Mouse (Mus musculus): ENCODE data around the gene Sowahb. TPM values are rescaled to one million over a fixed set of nuclear protein-coding genes. Genes with fewer than 3 reads are reported as not detected.

Sowahb gene
- polyA plus RNA-seq, 1 experiment from 2014 or later = 0.65 TPM

- ATAC-seq (ENCODE audit: insufficient number of reproducible peaks, low FRiP score, low TSS enrichment, low read depth) = no peak
- H3K4me1 ChIP-seq = no peaks in the 10 kb centered on the region
- 55% methylated on average over 8 of the region's 8 CpGs for WGBS
- no peak overlapping the region for H3K9ac ChIP-seq
- peaks cover 10% of the 10 kb centered on the region; the same call in 1 of the 2 replicates for H3K27me3 ChIP-seq
- no peaks in the 10 kb centered on the region for H3K36me3 ChIP-seq
- H3K4me3 ChIP-seq = no peak overlapping the region
- no peak overlapping the region for H3K27ac ChIP-seq
- H3K4me2 ChIP-seq = no peak overlapping the region
- no peaks in the 10 kb centered on the region for H3K9me3 ChIP-seq
These were observed 9.0 kb upstream of the Sowahb start for GRCm38 (mm10) chr5:93053606-93054397.

- no peak for ATAC-seq (ENCODE audit: insufficient number of reproducible peaks, low FRiP score, low TSS enrichment, low read depth)
These were observed 7.1 kb upstream of the Sowahb start for GRCm38 (mm10) chr5:93051951-93052350.

GRCm38 (mm10) chr5:93051041-93051440 is 6.2 kb upstream of the Sowahb start:
- H3K4me2 ChIP-seq = no peak overlapping the region
- H3K27me3 ChIP-seq = peaks cover 34% of the 10 kb centered on the region
- H3K4me3 ChIP-seq = no peak overlapping the region
- no peak for ATAC-seq (ENCODE audit: insufficient number of reproducible peaks, low FRiP score, low TSS enrichment, low read depth)
- H3K9ac ChIP-seq = no peak overlapping the region
- WGBS = 46% methylated on average over 5 of the region's 5 CpGs
- H3K36me3 ChIP-seq = no peaks in the 10 kb centered on the region
- H3K9me3 ChIP-seq = no peaks in the 10 kb centered on the region
- H3K27ac ChIP-seq = no peak overlapping the region
- H3K4me1 ChIP-seq = no peaks in the 10 kb centered on the region

More at GRCm38 (mm10) chr5:93051951-93052350, 7.1 kb upstream of the Sowahb start:
- 47% methylated on average over 9 of the region's 9 CpGs for WGBS
- Histone ChIP-seq H3K27ac (no peak overlapping the region), H3K4me3 (no peak overlapping the region), H3K4me1 (no peaks in the 10 kb centered on the region), H3K9ac (no peak overlapping the region), H3K27me3 (peaks cover 25% of the 10 kb centered on the region), H3K36me3 (no peaks in the 10 kb centered on the region), H3K4me2 (no peak overlapping the region), H3K9me3 (no peaks in the 10 kb centered on the region)

- Histone ChIP-seq H3K9ac (no peak overlapping the region), H3K4me1 (peaks cover 7% of the 10 kb centered on the region), H3K27ac (no peak overlapping the region), H3K36me3 (no peaks in the 10 kb centered on the region), H3K9me3 (no peaks in the 10 kb centered on the region), H3K4me3 (no peak overlapping the region), H3K27me3 (peaks cover 44% of the 10 kb centered on the region), H3K4me2 (no peak overlapping the region)
- 60% methylated on average over 1 of the region's 1 CpGs for WGBS
- ATAC-seq (ENCODE audit: insufficient number of reproducible peaks, low FRiP score, low TSS enrichment, low read depth) = no peak
These were observed 5.1 kb upstream of the Sowahb start for GRCm38 (mm10) chr5:93049971-93050370.

GRCm38 (mm10) chr5:93048481-93049240 is 3.8 kb upstream of the Sowahb start:
- Histone ChIP-seq H3K27me3 (peaks cover 57% of the 10 kb centered on the region), H3K9me3 (no peaks in the 10 kb centered on the region), H3K27ac (no peak overlapping the region), H3K4me2 (no peak overlapping the region), H3K4me1 (peaks cover 20% of the 10 kb centered on the region), H3K36me3 (no peaks in the 10 kb centered on the region), H3K9ac (no peak overlapping the region), H3K4me3 (no peak overlapping the region)
- ATAC-seq (ENCODE audit: insufficient number of reproducible peaks, low FRiP score, low TSS enrichment, low read depth) = no peak
- 66% methylated on average over 13 of the region's 13 CpGs for WGBS

- Histone ChIP-seq H3K36me3 (no peaks in the 10 kb centered on the region), H3K27me3 (peaks cover 75% of the 10 kb centered on the region), H3K4me1 (peaks cover 25% of the 10 kb centered on the region), H3K27ac (no peak overlapping the region), H3K4me3 (no peak overlapping the region), H3K9me3 (no peaks in the 10 kb centered on the region), H3K9ac (no peak overlapping the region), H3K4me2 (no peak overlapping the region)
- 36% methylated on average over 5 of the region's 5 CpGs for WGBS
- no peak for ATAC-seq (ENCODE audit: insufficient number of reproducible peaks, low FRiP score, low TSS enrichment, low read depth)
These were observed 1.6 kb upstream of the Sowahb start for GRCm38 (mm10) chr5:93046306-93046845.

GRCm38 (mm10) chr5:93045371-93045714 is 521 bp upstream of the Sowahb start:
- H3K9me3 ChIP-seq = no peaks in the 10 kb centered on the region
- ATAC-seq (ENCODE audit: insufficient number of reproducible peaks, low FRiP score, low TSS enrichment, low read depth) = no peak
- H3K4me1 ChIP-seq = peaks cover 25% of the 10 kb centered on the region
- H3K4me2 ChIP-seq = peak overlapping the region; percentile 97
- peak overlapping the region; percentile 49 for H3K4me3 ChIP-seq
- no peaks in the 10 kb centered on the region for H3K36me3 ChIP-seq
- H3K27ac ChIP-seq = no peak overlapping the region
- no peak overlapping the region; the same call in 1 of the 2 replicates for H3K9ac ChIP-seq
- under 1% methylated on average over 19 of the region's 19 CpGs for WGBS
- peaks cover 68% of the 10 kb centered on the region for H3K27me3 ChIP-seq

GRCm38 (mm10) chr5:93043688-93044583 is 886 bp downstream of the Sowahb start:
- Histone ChIP-seq H3K9ac (no peak overlapping the region), H3K9me3 (no peaks in the 10 kb centered on the region), H3K4me3 (peak overlapping the region; percentile 49), H3K27me3 (peaks cover 70% of the 10 kb centered on the region), H3K36me3 (no peaks in the 10 kb centered on the region), H3K27ac (no peak overlapping the region), H3K4me2 (peak overlapping the region; percentile 97), H3K4me1 (peaks cover 25% of the 10 kb centered on the region)
- ATAC-seq (ENCODE audit: insufficient number of reproducible peaks, low FRiP score, low TSS enrichment, low read depth) = no peak
- WGBS = 3% methylated on average over 61 of the region's 69 CpGs

GRCm38 (mm10) chr5:93042831-93043687 is 1.8 kb downstream of the Sowahb start:
- ATAC-seq (ENCODE audit: insufficient number of reproducible peaks, low FRiP score, low TSS enrichment, low read depth) = no peak
- H3K27me3 ChIP-seq = peaks cover 62% of the 10 kb centered on the region
- H3K4me3 ChIP-seq = peak overlapping the region; percentile 49; the same call in 1 of the 2 replicates
- 47% methylated on average over 18 of the region's 18 CpGs for WGBS
- no peak overlapping the region for H3K27ac ChIP-seq
- H3K4me2 ChIP-seq = no peak overlapping the region
- H3K4me1 ChIP-seq = peaks cover 25% of the 10 kb centered on the region
- H3K9me3 ChIP-seq = no peaks in the 10 kb centered on the region
- no peaks in the 10 kb centered on the region for H3K36me3 ChIP-seq
- H3K9ac ChIP-seq = no peak overlapping the region

- no peak overlapping the region for H3K4me3 ChIP-seq
- no peak overlapping the region for H3K4me2 ChIP-seq
- no peak overlapping the region for H3K27ac ChIP-seq
- ATAC-seq (ENCODE audit: insufficient number of reproducible peaks, low FRiP score, low TSS enrichment, low read depth) = no peak
- peaks cover 32% of the 10 kb centered on the region for H3K4me1 ChIP-seq
- peaks cover 54% of the 10 kb centered on the region for H3K27me3 ChIP-seq
- H3K9ac ChIP-seq = no peak overlapping the region
- 52% methylated on average over 4 of the region's 4 CpGs for WGBS
- no peaks in the 10 kb centered on the region for H3K9me3 ChIP-seq
- no peaks in the 10 kb centered on the region for H3K36me3 ChIP-seq
These were observed 2.8 kb downstream of the Sowahb start for GRCm38 (mm10) chr5:93042031-93042430.

GRCm38 (mm10) chr5:93041276-93041675 is 3.5 kb downstream of the Sowahb start:
- Histone ChIP-seq H3K9ac (no peak overlapping the region), H3K9me3 (no peaks in the 10 kb centered on the region), H3K27me3 (peaks cover 46% of the 10 kb centered on the region), H3K4me1 (peaks cover 36% of the 10 kb centered on the region), H3K4me2 (no peak overlapping the region), H3K4me3 (no peak overlapping the region), H3K36me3 (no peaks in the 10 kb centered on the region), H3K27ac (no peak overlapping the region)
- no peak for ATAC-seq (ENCODE audit: insufficient number of reproducible peaks, low FRiP score, low TSS enrichment, low read depth)
- WGBS = 33% methylated on average over 3 of the region's 3 CpGs

All from limb, embryonic 15.5 days (tissue).